Mouse (Mus musculus): Measurements from ENCODE around the gene Gm20696.

DNA sequence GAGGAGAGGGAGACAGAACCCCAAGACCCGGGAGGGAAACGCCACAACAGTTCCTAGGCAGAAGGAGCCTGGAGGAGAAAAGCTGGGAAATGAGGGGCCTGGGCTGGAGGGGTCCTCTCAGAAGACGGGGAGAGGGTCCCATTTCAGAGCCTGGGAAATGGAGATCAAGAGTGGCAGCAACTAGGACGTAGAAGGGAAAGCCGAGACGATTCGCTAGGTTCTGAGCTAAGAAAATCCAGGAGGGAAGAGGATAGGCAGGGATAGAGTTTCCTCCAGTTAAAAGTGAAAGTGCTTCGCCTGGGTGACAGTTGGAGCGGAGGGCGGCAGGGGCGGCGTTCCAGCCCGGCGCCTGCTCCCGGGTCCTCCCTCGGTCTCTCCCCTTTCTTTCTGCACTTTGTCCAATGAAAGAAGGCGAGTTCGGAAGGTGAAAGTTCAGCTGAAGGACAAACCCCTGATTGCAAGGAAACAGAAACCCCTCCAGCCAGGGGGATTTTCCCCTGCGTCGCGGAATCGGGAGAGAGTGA is 143.4 kb downstream of the Gm20696 start:
- no peak for TF ChIP-seq CTCF (IDR thresholded peaks at IDR 0.05; ENCODE audit: low read depth, low read length)
- no peak for TF ChIP-seq TAL1 (conservative IDR thresholded peaks at IDR 0.05; ENCODE audit: low read depth, low read length)

All from G1E (cell line).